Mouse (Mus musculus) B cell, adult (primary cell): ENCODE data around the gene Gata2. TPM values are rescaled to one million over a fixed set of nuclear protein-coding genes. Genes with fewer than 3 reads are reported as not detected.

Source experiments
- total RNA-seq: library from RNA; stranded (reverse); gene quantifications from 4 replicates; pipeline ENCODE4 v1.2.4, GENCODE M21; 2023; ENCODE audit not compliant: inconsistent age

Gene Gata2
- total RNA-seq: 0.33 to 2.6 TPM (median 0.74 TPM) in 4 replicates

DNA sequence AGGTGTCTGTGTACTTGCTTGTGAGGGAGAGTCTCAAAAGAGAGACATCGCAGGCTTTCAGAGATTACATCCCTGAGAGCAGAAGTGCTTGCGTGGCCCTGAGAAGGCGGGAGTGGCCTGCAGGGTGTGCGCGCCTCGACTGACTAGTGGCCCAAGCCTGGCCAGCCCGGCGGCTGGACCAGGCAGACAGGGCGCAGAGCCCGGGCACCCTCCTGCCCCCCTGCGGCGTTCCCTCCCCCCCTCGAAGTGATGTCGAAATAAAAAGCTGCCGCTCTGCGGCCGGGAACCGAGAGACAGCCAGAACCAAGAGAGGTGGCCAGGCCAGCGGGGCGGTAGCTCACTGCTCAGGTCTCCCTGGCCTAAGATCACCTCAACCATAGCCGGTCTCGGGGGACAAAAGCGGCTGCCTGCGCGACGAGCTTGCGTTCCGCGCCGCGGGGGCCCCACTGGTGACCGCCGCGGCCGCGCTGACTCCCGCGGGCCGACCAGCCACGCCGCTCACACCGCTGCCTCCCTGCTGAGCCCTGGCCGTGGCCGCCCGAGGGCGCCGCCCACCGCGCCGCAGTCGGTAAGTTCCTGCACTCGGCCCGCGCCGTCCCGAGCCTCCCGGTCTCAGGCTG lies at the start of gene Gata2:
Gata2 (plus strand) TSS at position 459 of the 620 bp plus-strand sequence.

DNA sequence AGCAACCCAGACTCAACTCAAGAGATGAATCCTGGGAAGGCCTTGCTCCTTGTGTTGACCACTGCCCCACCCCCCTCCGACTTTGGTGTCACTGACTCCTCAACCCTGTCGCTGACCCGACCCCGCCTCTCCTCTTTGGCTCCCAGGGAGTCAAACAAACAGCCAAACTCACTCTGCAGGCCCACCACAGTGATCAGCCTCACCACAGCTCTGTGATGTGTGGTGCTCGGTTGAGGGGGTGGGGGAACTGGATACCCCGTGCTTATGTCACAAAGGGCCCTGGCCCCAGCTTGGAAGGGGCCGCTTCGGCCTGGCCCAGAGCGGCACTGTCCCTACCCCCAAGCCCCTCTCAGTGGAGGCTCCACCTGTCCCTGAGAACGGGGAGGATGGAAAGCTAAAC lies 28.3 kb downstream of the Gata2 start, which contains the start of gene Dnajb8:
Dnajb8 (plus strand) TSS at position 301 of the 400 bp plus-strand sequence.

Other genes starting within 250 kb of the Gata2 start
- gene H1fx, start 212.3 kb upstream of the Gata2 start, total RNA-seq: 1.3 to 2.3 TPM (median 1.7 TPM) in 4 replicates
- 172 to 205 TPM (median 180 TPM) in 4 replicates for gene Rab7, start 148.6 kb upstream of the Gata2 start, total RNA-seq
- 96.8 to 137 TPM (median 108 TPM) in 4 replicates for gene Rpn1, start 109.4 kb upstream of the Gata2 start, total RNA-seq
- not detected in 4 replicates for gene Dnajb8, start 28.4 kb downstream of the Gata2 start, total RNA-seq